Mouse (Mus musculus) thymus, adult 2 months (tissue): ENCODE results near the gene Myo1c. TPM values are rescaled to one million over a fixed set of nuclear protein-coding genes. Genes with fewer than 3 reads are reported as not detected.

ENCODE experiments used
- DNase-seq: peaks from one replicate; pipeline ENCODE4 v3.0.0; 2021
- H3K27ac ChIP-seq: fragments of 200-500 bp; 2 replicates; pipeline ENCODE4 v1.5.1; 2012; ENCODE audit warnings: low read length, control low read depth; ENCODE audit not compliant: control insufficient read depth, insufficient read depth
- H3K27me3 ChIP-seq: fragments of 200-500 bp; 2 replicates; pipeline ENCODE4 v1.6.1; 2012; ENCODE audit warnings: mild to moderate bottlenecking, low read length, moderate library complexity, mixed read lengths; ENCODE audit not compliant: control insufficient read depth, insufficient read depth
- H3K36me3 ChIP-seq: fragments of 200-500 bp; 2 replicates; pipeline ENCODE4 v1.6.1; 2012; ENCODE audit warnings: mild to moderate bottlenecking, low read length, moderate library complexity; ENCODE audit not compliant: control insufficient read depth, insufficient read depth
- H3K4me1 ChIP-seq: fragments of 200-500 bp; replicated peaks from 2 replicates; pipeline ENCODE4 v1.6.1; 2012; ENCODE audit warnings: low read length; ENCODE audit not compliant: control insufficient read depth, insufficient read depth
- H3K4me3 ChIP-seq: fragments of 200-500 bp; 2 replicates; pipeline ENCODE4 v1.5.1; 2012; ENCODE audit warnings: mild to moderate bottlenecking, low read length, control low read depth, moderate library complexity; ENCODE audit not compliant: control insufficient read depth, insufficient read depth
- CTCF ChIP-seq: fragments of 200-500 bp; IDR thresholded peaks from 2 replicates; pipeline ENCODE4 v1.5.1; 2012; ENCODE audit warnings: mild to moderate bottlenecking, control low read depth, low read length, moderate library complexity, borderline replicate concordance; ENCODE audit not compliant: control insufficient read depth, poor library complexity, insufficient read depth; ENCODE audit errors: extremely low read depth
- POLR2A ChIP-seq: fragments of 200-500 bp; IDR thresholded peaks from 2 replicates; pipeline ENCODE4 v1.6.1; 2012; ENCODE audit warnings: mild to moderate bottlenecking, low read length, control low read depth, moderate library complexity; ENCODE audit not compliant: control insufficient read depth, poor library complexity, insufficient read depth; ENCODE audit errors: extremely low read depth
- WGBS: fragments of 180-500 bp; shearing (Covaris S2); methylation state at CpG from one replicate; pipeline ENCODE4 v1.1.7; 2018; 5-methylcytosine and 5-hydroxymethylcytosine counted together
- polyA plus RNA-seq: library from polyadenylated mRNA; depleted of rRNA; stranded (reverse); fragments of >200 nt; gene quantifications from 2 replicates; pipeline ENCODE4 v1.2.3, GENCODE M21; 2012

Gene Myo1c
- polyA plus RNA-seq, 1 experiment, result 90.2 TPM

DNA sequence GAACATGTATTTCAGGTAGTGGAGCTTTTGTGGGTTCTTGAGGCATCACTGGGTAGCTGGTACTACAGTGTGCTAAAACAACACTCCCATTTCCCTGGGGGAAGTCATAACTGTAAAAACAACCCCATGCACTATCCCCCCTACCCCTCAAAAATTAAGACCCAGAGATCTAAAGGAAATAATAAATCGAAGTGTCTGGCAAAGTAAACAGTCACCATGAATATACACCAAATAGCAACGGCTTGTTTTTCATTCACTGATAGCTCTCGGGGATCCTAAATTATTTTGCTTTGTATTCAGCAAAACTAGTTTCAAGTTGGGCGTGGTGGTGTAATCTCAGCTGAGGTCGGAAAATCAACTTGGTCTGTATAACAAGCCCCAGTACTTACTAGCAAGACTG lies 20.2 kb upstream of the Myo1c start:
- DNase-seq, result no peak
- Histone ChIP-seq H3K27me3 (no peaks in the 10 kb centered on the region), H3K27ac (no peak overlapping the region), H3K4me1 (peaks cover 10% of the 10 kb centered on the region), H3K36me3 (peaks cover 45% of the 10 kb centered on the region), H3K4me3 (no peak overlapping the region)
- TF ChIP-seq CTCF, result no peak
- no peak for TF ChIP-seq POLR2A
- 7% methylated on average over 5 of the region's 5 CpGs for WGBS

DNA sequence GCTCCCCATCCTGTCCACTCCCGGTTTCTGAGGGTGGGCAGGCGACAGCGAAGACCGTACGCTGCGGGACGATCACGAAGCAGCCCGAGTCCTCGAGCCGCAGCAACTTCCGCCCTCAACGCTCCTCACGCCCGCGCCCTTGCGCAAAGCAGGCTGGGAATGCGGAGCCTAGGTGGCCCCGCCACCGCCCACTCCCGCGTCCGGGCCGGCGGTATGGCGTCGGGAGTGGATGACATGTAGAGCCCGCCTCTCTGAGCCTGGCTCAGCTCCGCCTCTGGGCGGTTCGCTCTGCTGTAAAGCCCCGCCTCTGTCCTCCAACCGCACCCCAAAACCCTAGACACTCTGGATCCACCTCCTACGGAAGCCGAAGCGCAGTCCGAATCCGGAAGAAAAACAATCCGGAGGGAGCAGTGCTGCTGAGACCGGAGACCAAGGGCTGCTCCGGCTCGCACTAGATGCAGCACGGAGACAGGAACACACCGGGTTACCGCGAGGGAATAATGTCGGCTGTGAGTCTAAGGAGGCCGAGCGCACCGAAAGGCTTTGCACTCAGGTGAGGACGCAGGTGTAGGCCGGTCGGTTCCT lies 19.6 kb upstream of the Myo1c start, which contains the start of gene Inpp5k:
Gene Inpp5k (plus strand): TSS at position 344 of the 585 bp plus-strand sequence.
- Histone ChIP-seq H3K27me3 (no peaks in the 10 kb centered on the region), H3K4me1 (peaks cover 10% of the 10 kb centered on the region), H3K4me3 (peak within 1 kb of the TSS; percentile 72), H3K36me3 (peaks cover 45% of the 10 kb centered on the region), H3K27ac (peak within 1 kb of the TSS; percentile 17)
- TF ChIP-seq CTCF (peak; percentile 68; the same call in 1 of the 2 replicates), POLR2A (peak; percentile 90)
- peak; percentile 96 for DNase-seq
- WGBS, result under 1% methylated on average over 53 of the region's 53 CpGs

DNA sequence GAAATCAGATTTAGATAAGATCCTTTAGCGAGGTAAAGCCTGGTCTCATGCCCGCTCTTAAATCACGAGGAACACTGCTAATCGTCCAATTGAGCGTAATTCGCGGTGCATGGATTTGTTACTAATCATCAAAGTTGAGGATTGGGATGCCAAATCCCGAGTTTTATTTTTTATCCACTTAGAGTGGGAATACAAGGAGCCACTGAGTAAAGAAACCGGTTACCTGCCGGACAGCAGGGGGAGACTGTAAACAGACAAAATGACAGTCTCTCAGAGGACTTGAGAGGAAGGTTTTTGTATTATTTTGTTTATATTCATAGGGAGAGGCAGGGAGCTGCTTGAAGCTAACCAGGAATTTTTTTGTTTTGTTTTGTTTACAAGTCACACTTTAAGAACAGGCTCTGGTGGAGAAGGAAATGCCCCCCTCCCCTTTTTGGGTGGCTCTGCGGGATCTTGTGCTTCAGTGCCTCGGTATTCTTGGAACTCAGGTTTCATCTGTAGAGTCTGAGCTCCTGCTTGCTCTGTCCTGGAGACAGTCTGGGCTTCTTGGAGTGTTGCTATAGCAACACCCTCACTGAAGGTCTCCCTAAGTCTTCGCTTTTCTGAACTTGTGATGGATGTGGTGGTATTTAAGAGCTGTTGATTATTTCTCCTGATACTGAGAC lies 18.6 kb upstream of the Myo1c start:
- Histone ChIP-seq H3K36me3 (peaks cover 38% of the 10 kb centered on the region), H3K27ac (no peak overlapping the region), H3K4me3 (peak overlapping the region; percentile 72; the same call in 1 of the 2 replicates), H3K4me1 (peaks cover 16% of the 10 kb centered on the region), H3K27me3 (no peaks in the 10 kb centered on the region)
- no peak for TF ChIP-seq POLR2A
- no peak for TF ChIP-seq CTCF
- peak; percentile 52 for DNase-seq
- 9% methylated on average over 13 of the region's 13 CpGs for WGBS

GRCm38 (mm10) chr11:75632921-75633320 lies 17.4 kb upstream of the Myo1c start:
- Histone ChIP-seq H3K4me3 (no peak overlapping the region), H3K36me3 (peaks cover 39% of the 10 kb centered on the region), H3K27ac (no peak overlapping the region), H3K27me3 (no peaks in the 10 kb centered on the region), H3K4me1 (peaks cover 17% of the 10 kb centered on the region)
- 97% methylated on average over 5 of the region's 5 CpGs for WGBS
- DNase-seq, result no peak
- no peak for TF ChIP-seq CTCF
- no peak for TF ChIP-seq POLR2A

DNA sequence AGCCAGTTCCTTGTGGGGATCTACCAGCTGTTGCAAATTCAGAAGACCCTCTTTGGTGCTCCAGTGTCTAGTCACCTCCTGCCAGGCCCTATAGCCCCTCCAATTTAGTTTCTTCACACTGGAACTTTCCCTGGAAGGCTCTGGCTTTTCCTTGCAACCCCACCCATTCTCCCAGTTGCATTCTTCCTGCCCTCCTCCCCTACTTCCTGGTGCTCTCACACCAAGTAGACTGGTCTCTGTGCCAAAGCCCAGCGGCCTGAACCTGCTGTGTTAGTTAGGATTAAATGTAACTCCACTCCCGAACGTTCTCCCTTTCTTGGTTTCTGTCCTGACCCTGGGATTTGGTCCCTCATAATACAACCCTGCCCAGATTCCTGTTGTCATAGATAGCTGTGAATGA lies 15.5 kb upstream of the Myo1c start:
- Histone ChIP-seq H3K4me1 (peaks cover 17% of the 10 kb centered on the region), H3K36me3 (peaks cover 37% of the 10 kb centered on the region), H3K27ac (no peak overlapping the region), H3K4me3 (no peak overlapping the region), H3K27me3 (no peaks in the 10 kb centered on the region)
- WGBS, result 96% methylated on average over 3 of the region's 3 CpGs
- TF ChIP-seq CTCF (no peak), POLR2A (no peak)
- DNase-seq, result no peak

GRCm38 (mm10) chr11:75635315-75635714 lies 15.0 kb upstream of the Myo1c start:
- TF ChIP-seq CTCF, result no peak
- TF ChIP-seq POLR2A, result no peak
- no peaks in the 10 kb centered on the region for H3K27me3 ChIP-seq
- no peak overlapping the region for H3K27ac ChIP-seq
- peaks cover 38% of the 10 kb centered on the region for H3K36me3 ChIP-seq
- H3K4me1 ChIP-seq, result peaks cover 17% of the 10 kb centered on the region
- DNase-seq, result no peak
- H3K4me3 ChIP-seq, result no peak overlapping the region
- WGBS, result 91% methylated on average over 11 of the region's 11 CpGs

DNA sequence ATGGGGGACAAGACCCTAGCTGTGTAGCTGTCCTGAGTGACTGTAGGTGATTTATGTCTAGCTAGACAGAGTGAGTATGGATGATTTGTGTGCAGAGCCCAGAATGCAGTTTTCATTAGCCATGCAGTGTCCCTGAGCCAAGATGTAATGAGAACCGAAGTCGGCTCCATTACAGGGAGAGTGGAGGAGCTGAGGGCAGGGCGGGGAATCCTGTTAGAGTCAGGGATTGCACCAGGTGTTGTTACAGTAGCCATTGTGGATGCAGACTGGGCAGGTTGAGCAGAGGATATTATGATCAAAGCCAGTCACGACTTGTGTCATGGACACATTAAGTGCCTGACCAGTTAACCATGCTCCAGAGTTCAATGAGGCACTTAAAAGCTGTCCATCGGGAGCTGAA lies 7.0 kb upstream of the Myo1c start:
- Histone ChIP-seq H3K36me3 (0 out of 2 replicates have a peak, but pooled peaks cover 4% of the 10 kb centered on the region), H3K27me3 (no peaks in the 10 kb centered on the region), H3K27ac (no peak overlapping the region), H3K4me1 (peaks cover 25% of the 10 kb centered on the region), H3K4me3 (no peak overlapping the region)
- 96% methylated on average over 5 of the region's 5 CpGs for WGBS
- TF ChIP-seq CTCF, result no peak
- TF ChIP-seq POLR2A, result no peak
- DNase-seq, result no peak
